Mouse (Mus musculus) brain, adult 10 weeks (tissue): ENCODE results near the gene Olfr310. TPM values are rescaled to one million over a fixed set of nuclear protein-coding genes. Genes with fewer than 3 reads are reported as not detected.

Source experiments
- polyA plus RNA-seq: library from polyadenylated mRNA; stranded (reverse); fragments of 350-450 nt; fragmentation: Illumina TruSeq; extraction: RNeasy Lipid Tissue Mini Kit (QIAGEN cat#74804); gene quantifications from one replicate; pipeline ENCODE4 v1.2.3, GENCODE M21; 2015; ENCODE audit warnings: low read depth, low replicate concordance

The Olfr310 gene
- not detected for polyA plus RNA-seq

GRCm38 (mm10) chr7:86277072-86277471, at the start of gene Olfr310:
Olfr310 (minus strand) TSS chr7:86277172.

GRCm38 (mm10) chr7:86325530-86325929, 48.6 kb upstream of the Olfr310 start, which contains the start of gene Olfr308:
Olfr308 (minus strand) TSS chr7:86325630.

GRCm38 (mm10) chr7:86313608-86314007, 36.6 kb upstream of the Olfr310 start, which contains the start of gene Olfr309:
Olfr309 (minus strand) TSS chr7:86313708.

GRCm38 (mm10) chr7:86246208-86246607, 30.8 kb downstream of the Olfr310 start, which contains the start of gene Vmn2r76:
Vmn2r76 (minus strand) TSS chr7:86246308.

Other genes with a start within 250 kb of the Olfr310 start
- not detected for gene Vmn2r75, start 105.4 kb downstream of the Olfr310 start, polyA plus RNA-seq
- gene Vmn2r76, start 30.9 kb downstream of the Olfr310 start, polyA plus RNA-seq: not detected
- not detected for gene Olfr309, start 36.5 kb upstream of the Olfr310 start, polyA plus RNA-seq
- not detected for gene Olfr308, start 48.5 kb upstream of the Olfr310 start, polyA plus RNA-seq
- gene Olfr307, start 60.4 kb upstream of the Olfr310 start, polyA plus RNA-seq: not detected
- gene Olfr305, start 89.8 kb upstream of the Olfr310 start, polyA plus RNA-seq: not detected
- not detected for gene Olfr304, start 109.5 kb upstream of the Olfr310 start, polyA plus RNA-seq
- not detected for gene Olfr303, start 120.6 kb upstream of the Olfr310 start, polyA plus RNA-seq
- not detected for gene Olfr301, start 126.7 kb upstream of the Olfr310 start, polyA plus RNA-seq
- not detected for gene Olfr299, start 182.7 kb upstream of the Olfr310 start, polyA plus RNA-seq
- not detected for gene Olfr298, start 215.3 kb upstream of the Olfr310 start, polyA plus RNA-seq
- gene Olfr297, start 242.8 kb upstream of the Olfr310 start, polyA plus RNA-seq: not detected